Mouse (Mus musculus): ENCODE data around the gene Ctxn1. TPM values are rescaled to one million over a fixed set of nuclear protein-coding genes. Genes with fewer than 3 reads are reported as not detected.
A peak's percentile ranks its signal among the peaks of the same experiment; 100 is the strongest.

Gene Ctxn1
- total and polyA plus RNA-seq, 3 experiments = 0.11 to 2.1 (median 1.6) TPM

DNA sequence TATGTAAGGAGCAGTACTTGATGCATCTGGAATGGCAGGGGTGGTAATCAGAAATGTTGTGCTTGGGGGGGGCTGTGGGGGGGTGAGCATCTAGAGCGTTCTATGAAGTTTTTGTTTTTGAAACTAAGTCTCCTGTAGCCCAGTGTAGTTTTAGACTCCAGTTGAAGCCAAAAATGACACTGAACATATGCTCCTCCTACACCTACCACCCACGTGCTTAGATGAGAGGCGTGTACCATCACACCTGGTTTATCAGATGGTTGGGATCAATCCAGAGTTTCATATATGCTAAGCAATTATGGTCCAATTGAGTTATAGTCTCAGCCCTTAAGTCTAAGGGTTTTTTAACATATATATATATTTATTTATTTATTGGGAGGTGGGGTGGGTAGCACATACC is 39.5 kb downstream of the Ctxn1 start:
- no peaks in the 10 kb centered on the region for H3K9me3 ChIP-seq (replicated peaks)
- DNase-seq (ENCODE audit: low spot score) = no peak
- TF ChIP-seq CTCF (IDR thresholded peaks at IDR 0.05; ENCODE audit: low read depth, low read length) (no peak), TAL1 (conservative IDR thresholded peaks at IDR 0.05; ENCODE audit: low read depth, low read length) (no peak), POLR2AphosphoS5 (IDR thresholded peaks at IDR 0.05; ENCODE audit: insufficient replicate concordance, low read depth, low read length) (no peak), GATA1 (IDR thresholded peaks at IDR 0.05; ENCODE audit: borderline replicate concordance, low read length) (no peak), GATA2 (IDR thresholded peaks at IDR 0.05; ENCODE audit: borderline replicate concordance, low read depth, low read length) (no peak)
- H3K27me3 ChIP-seq (ENCODE audit: insufficient read depth, low read length) = peaks cover 51% of the 10 kb centered on the region
- H3K36me3 ChIP-seq (replicated peaks) = no peaks in the 10 kb centered on the region
- no peak overlapping the region for H3K4me3 ChIP-seq (ENCODE audit: low read depth, low read length)
- peaks cover 5% of the 10 kb centered on the region for H3K4me1 ChIP-seq (ENCODE audit: insufficient read depth, low read depth, low read length)
- ATAC-seq (ENCODE audit: extremely low read depth, insufficient number of reproducible peaks, low FRiP score, poor library complexity, severe bottlenecking) = no peak

DNA sequence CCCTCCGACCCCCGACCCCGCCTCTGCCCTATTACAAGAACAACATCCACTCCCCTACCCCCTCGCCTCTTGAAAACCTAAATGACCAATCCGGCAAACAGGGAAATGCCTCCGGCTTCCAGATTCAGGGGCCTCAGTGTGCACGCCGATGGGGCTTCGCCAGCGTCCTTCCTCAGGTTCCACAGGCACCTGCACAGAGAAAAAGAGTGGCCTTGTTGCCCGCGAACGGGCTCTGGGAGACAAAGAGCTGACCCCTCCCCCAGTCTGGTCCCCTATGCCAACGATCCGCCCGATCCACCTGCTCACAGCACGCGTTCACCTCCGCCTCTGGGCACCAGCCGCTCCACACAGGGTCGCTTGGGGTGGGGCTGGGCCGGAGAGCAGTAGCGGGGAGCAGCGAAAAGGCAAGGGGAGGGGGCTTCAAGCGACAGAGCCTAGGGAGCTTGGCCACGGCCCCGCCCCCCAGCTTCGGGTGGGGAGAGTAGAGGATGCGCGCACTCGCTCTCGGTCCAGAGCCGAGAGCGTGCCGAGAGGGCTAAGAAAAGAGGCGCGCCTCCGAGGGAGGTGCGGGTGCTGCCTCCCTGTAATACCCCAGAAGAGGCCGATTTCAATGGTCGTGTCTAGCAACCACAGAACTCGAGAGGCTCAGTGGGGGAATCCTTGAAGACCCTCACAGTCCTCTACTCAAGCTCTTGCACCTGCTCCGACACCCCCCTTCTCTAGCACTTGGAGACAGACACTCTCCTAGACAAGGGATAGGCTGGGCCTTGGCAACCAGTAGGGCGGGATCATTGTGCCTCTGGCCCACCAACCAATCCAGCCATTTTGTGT is 42.1 kb downstream of the Ctxn1 start, which contains the start of gene Prr36:
Gene Prr36 (minus strand): TSS at position 669 of the 831 bp plus-strand sequence.
- Histone ChIP-seq H3K4me1 (ENCODE audit: insufficient read depth, low read depth, low read length) (peaks cover 25% of the 10 kb centered on the region), H3K4me3 (ENCODE audit: low read depth, low read length) (no peak within 1 kb of the TSS), H3K27me3 (ENCODE audit: insufficient read depth, low read length) (peaks cover 45% of the 10 kb centered on the region), H3K9me3 (replicated peaks) (no peaks in the 10 kb centered on the region), H3K36me3 (replicated peaks) (no peaks in the 10 kb centered on the region)
- ATAC-seq (ENCODE audit: extremely low read depth, insufficient number of reproducible peaks, low FRiP score, poor library complexity, severe bottlenecking) (no peak), DNase-seq (ENCODE audit: low spot score) (no peak)
- TF ChIP-seq CTCF (IDR thresholded peaks at IDR 0.05; ENCODE audit: low read depth, low read length) (no peak), TAL1 (conservative IDR thresholded peaks at IDR 0.05; ENCODE audit: low read depth, low read length) (no peak), POLR2AphosphoS5 (IDR thresholded peaks at IDR 0.05; ENCODE audit: insufficient replicate concordance, low read depth, low read length) (no peak), GATA1 (IDR thresholded peaks at IDR 0.05; ENCODE audit: borderline replicate concordance, low read length) (no peak), GATA2 (IDR thresholded peaks at IDR 0.05; ENCODE audit: borderline replicate concordance, low read depth, low read length) (no peak)

DNA sequence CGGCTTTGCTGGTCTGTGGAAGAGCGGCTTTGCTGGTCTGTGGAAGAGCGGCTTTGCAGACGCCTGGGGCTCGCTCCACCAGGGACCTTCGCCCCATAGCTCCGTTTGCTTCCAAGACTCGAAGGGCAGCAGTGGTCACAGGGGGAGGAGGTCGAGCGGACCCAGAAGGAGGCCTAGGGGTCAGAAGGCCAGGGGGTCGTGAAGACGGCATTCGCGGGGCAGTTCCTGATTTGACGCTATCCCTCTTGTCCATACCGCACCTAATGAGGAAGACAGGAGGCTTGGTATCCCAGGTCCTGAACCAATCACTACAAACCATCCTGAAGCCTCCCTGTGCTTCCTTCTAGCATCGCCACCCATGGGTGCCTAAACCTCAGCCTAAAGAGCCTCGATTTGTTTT is 42.8 kb downstream of the Ctxn1 start:
- Histone ChIP-seq H3K4me1 (ENCODE audit: insufficient read depth, low read depth, low read length) (peaks cover 25% of the 10 kb centered on the region), H3K36me3 (replicated peaks) (no peaks in the 10 kb centered on the region), H3K4me3 (ENCODE audit: low read depth, low read length) (no peak overlapping the region), H3K27me3 (ENCODE audit: insufficient read depth, low read length) (peaks cover 45% of the 10 kb centered on the region), H3K9me3 (replicated peaks) (no peaks in the 10 kb centered on the region)
- DNase-seq (ENCODE audit: low spot score) (no peak), ATAC-seq (ENCODE audit: extremely low read depth, insufficient number of reproducible peaks, low FRiP score, poor library complexity, severe bottlenecking) (no peak)
- TF ChIP-seq GATA2 (IDR thresholded peaks at IDR 0.05; ENCODE audit: borderline replicate concordance, low read depth, low read length) = no peak
- no peak for TF ChIP-seq GATA1 (IDR thresholded peaks at IDR 0.05; ENCODE audit: borderline replicate concordance, low read length)
- TF ChIP-seq POLR2AphosphoS5 (IDR thresholded peaks at IDR 0.05; ENCODE audit: insufficient replicate concordance, low read depth, low read length) = no peak
- TF ChIP-seq CTCF (IDR thresholded peaks at IDR 0.05; ENCODE audit: low read depth, low read length) = no peak
- no peak for TF ChIP-seq TAL1 (conservative IDR thresholded peaks at IDR 0.05; ENCODE audit: low read depth, low read length)

DNA sequence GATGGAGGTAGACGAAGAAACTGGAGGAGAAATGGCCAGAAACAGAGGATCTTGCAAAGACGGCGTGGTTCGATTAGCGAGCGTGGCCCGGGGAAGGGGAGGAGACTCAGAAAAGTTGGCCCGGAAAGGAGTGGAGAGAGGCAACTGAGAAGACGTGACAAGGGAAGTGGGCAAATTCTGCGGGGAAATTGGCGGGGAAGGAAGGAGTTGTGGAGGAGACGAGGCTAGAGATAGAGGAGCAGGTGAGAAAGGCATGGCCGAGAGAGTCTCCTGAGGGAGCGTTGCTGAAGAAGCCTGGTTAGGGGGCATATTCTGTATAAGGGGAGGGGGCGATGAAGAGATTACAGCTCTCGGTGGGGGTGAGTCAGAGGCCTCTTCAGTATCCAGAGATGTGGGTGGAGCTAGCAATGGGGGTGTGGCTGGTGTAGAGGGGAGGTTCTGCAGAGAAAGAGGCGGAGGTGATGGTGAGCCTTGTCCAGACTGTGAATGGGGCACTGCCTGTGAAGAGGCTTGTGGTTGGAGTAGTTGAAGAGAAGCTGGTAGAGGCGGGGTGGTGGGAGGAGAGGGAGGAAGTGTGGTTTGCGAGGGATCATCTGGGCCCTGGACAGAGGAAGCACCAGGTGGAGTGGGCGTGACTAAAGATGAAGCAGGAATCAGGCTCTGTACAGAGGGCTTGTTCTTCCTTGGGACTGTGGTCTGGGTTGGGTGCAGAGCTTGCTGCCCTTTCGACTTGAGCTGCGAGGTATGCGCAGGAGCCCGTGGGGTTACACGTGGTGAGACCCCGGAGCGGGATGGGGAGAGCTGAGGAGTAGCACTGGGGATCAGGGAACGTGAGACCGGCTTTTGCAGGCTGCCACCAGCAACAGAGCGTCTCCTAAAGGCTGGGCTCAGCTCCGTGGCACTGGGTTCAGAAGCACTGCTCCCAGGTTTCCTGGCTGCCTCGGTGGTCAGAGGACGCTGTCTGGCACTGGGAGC is 44.8 kb downstream of the Ctxn1 start:
- Histone ChIP-seq H3K4me1 (ENCODE audit: insufficient read depth, low read depth, low read length) (peaks cover 34% of the 10 kb centered on the region), H3K36me3 (replicated peaks) (no peaks in the 10 kb centered on the region), H3K9me3 (replicated peaks) (no peaks in the 10 kb centered on the region), H3K4me3 (ENCODE audit: low read depth, low read length) (peak overlapping the region; percentile 67), H3K27me3 (ENCODE audit: insufficient read depth, low read length) (peaks cover 49% of the 10 kb centered on the region)
- no peak for TF ChIP-seq TAL1 (conservative IDR thresholded peaks at IDR 0.05; ENCODE audit: low read depth, low read length)
- no peak for TF ChIP-seq GATA1 (IDR thresholded peaks at IDR 0.05; ENCODE audit: borderline replicate concordance, low read length)
- TF ChIP-seq POLR2AphosphoS5 (IDR thresholded peaks at IDR 0.05; ENCODE audit: insufficient replicate concordance, low read depth, low read length) = no peak
- TF ChIP-seq CTCF (IDR thresholded peaks at IDR 0.05; ENCODE audit: low read depth, low read length) = no peak
- no peak for TF ChIP-seq GATA2 (IDR thresholded peaks at IDR 0.05; ENCODE audit: borderline replicate concordance, low read depth, low read length)
- peak; percentile 76 for ATAC-seq (ENCODE audit: extremely low read depth, insufficient number of reproducible peaks, low FRiP score, poor library complexity, severe bottlenecking)
- peak; percentile 44 for DNase-seq (ENCODE audit: low spot score)

DNA sequence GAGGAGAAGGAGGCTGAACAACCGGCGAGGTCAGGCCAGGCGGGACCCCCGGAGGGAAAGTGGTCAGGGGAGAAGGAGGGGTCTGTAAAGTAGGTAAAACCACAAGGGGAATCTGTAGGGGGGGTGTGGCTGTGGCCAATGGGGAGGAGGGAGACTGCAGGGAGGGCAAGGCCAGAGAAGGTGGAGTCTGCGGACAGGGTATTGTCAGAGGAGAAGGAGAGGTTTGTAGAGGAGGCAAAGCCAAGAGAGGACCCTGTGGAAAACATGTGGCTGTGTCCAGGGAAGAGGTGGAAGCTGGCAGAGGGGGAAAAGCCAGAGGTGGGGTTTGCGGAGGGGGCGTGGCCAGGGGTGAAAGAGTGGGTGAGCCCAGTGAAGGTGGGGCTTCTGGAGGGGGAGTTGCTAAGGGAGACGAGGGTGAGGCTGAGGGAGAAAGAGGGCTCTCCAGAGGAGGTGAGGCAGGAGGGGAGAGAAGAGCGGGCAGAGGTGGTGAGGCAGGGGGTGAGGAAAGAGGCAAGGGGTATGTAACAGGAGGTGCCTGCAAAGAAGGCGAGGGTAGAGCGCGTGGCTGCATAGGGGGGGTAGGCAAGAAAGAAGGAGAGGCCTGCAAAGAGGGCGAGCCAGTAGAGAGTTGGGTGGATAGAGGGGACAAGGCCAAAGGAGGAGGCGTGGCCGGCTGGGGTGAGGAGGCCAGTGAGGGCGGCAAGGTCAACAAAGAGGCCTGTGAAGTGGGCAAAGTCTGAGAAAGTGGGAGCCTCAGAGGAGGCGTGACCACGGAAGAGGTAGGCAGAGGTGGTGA is 45.7 kb downstream of the Ctxn1 start:
- DNase-seq (ENCODE audit: low spot score) (peak; percentile 47), ATAC-seq (ENCODE audit: extremely low read depth, insufficient number of reproducible peaks, low FRiP score, poor library complexity, severe bottlenecking) (peak; percentile 51)
- peaks cover 54% of the 10 kb centered on the region for H3K27me3 ChIP-seq (ENCODE audit: insufficient read depth, low read length)
- peak overlapping the region; percentile 67 for H3K4me3 ChIP-seq (ENCODE audit: low read depth, low read length)
- H3K4me1 ChIP-seq (ENCODE audit: insufficient read depth, low read depth, low read length) = peaks cover 37% of the 10 kb centered on the region
- TF ChIP-seq POLR2AphosphoS5 (IDR thresholded peaks at IDR 0.05; ENCODE audit: insufficient replicate concordance, low read depth, low read length) = no peak
- TF ChIP-seq CTCF (IDR thresholded peaks at IDR 0.05; ENCODE audit: low read depth, low read length) = no peak
- TF ChIP-seq GATA1 (IDR thresholded peaks at IDR 0.05; ENCODE audit: borderline replicate concordance, low read length) = no peak
- no peak for TF ChIP-seq GATA2 (IDR thresholded peaks at IDR 0.05; ENCODE audit: borderline replicate concordance, low read depth, low read length)
- no peak for TF ChIP-seq TAL1 (conservative IDR thresholded peaks at IDR 0.05; ENCODE audit: low read depth, low read length)
- no peaks in the 10 kb centered on the region for H3K36me3 ChIP-seq (replicated peaks)
- H3K9me3 ChIP-seq (replicated peaks) = no peaks in the 10 kb centered on the region

All from G1E (cell line).